Mouse (Mus musculus) thymus, postnatal 14 days (tissue): ENCODE results near the gene Zfp335.
"Not testable (repeated sequence)": the region's sequence is repeated elsewhere in the genome, so short reads cannot be mapped to it uniquely, and the experiment has no call there.

Experiments used
- DNase-seq: peaks from one replicate; pipeline ENCODE4 v3.0.0; 2021

The Zfp335 gene

GRCm38 (mm10) chr2:164866741-164867551 is 44.6 kb downstream of the Zfp335 start:
- DNase-seq = no peak

- no peak for DNase-seq
Measured at GRCm38 (mm10) chr2:164864593-164864992, 47.0 kb downstream of the Zfp335 start.

- not testable (repeated sequence) for DNase-seq
Measured at GRCm38 (mm10) chr2:164863411-164863810, 48.1 kb downstream of the Zfp335 start.

DNA sequence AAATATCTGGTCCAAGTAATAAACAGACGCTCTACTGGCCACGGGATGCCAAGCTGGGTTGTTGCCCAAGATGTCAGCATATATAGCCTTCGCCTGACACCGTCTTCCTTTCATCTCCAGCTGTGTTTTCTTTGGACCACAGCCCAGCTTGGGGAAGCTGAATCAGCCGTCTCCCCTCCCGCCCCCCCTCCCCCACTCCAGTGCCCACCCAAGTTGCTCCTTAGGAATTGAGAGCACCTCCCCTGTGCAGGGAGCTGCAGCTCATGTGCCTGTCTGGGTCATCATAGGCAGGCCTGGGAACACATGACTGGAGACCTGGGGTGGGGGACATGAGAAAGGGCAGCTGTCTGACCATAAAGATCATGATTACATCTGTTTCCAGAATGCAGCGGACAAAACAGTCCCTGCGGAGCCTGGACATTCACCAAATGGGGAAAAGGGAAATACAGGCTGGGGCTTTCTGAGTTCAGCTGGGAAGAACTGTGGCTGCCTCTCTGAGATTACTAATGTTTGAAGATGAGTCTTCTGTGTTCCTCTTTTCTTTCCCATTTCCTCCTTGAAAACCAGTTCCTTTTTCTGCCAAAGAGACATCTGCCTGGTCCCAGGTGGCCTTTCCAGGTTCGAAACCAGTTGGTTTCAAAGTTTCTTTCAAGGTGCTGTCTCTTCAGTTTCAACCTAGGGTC is 49.2 kb downstream of the Zfp335 start:
- no peak for DNase-seq

DNA sequence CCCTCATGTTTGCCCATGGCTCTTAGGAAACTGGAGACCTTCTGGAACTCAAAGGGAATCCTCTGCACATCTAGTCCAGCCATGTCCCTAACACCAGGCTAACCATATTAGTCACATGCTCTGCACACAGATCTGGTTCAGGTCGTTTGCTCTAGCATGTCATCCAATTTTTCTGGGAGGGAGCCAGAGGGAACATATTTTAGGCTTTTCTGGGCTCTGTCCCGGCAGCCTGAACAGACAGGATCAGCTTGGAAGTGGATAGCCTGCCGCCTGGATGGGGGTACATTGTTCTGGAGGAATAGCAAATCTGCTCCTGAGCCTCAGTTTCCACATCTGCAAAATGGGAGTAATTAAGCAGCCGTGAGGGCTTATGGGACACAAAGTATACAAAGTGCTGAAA is 50.5 kb downstream of the Zfp335 start:
- DNase-seq = no peak

GRCm38 (mm10) chr2:164859640-164860432 is 51.7 kb downstream of the Zfp335 start:
- no peak for DNase-seq

- DNase-seq = no peak
Measured at GRCm38 (mm10) chr2:164859155-164859554, 52.4 kb downstream of the Zfp335 start.

- DNase-seq = no peak
Measured at GRCm38 (mm10) chr2:164857842-164858553, 53.6 kb downstream of the Zfp335 start.

DNA sequence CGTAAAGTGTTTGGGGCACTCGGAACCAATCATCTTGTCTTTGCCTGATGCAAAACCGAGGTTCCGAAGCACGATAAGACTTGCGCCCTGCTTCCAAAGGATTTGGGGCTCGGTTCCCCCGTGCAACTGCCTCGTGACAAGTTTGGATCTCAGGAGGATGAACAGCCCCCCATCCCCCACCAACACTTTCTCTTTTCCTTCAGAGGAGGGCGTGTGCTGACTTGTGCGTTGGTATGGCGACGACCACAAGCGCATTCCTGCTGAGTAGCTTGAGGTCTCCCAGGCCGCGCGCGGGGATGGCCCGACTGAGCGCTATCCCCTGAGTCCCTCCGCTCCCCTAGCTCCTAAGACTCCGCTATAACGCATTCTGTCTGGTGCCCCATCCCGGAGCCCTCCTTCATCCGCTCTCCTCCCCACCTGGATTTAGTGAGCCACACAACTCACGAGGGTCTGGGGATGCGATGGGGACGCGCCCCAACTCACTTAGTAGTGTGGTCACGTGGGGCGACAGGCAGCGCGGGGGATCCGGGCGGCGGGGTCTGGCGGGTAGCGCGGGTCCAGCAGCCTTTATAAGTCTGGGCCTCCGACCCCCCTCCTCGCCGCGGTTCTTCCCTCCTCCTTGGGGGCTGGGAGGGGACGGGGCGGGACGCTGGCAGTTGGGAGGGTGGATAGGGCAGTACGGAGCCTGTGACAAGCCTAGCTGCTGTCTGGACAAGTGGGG is 54.3 kb downstream of the Zfp335 start, which contains the start of gene Pltp:
TSS of gene Pltp (minus strand) at position 611 of the 721 bp plus-strand sequence.
- DNase-seq = peak; percentile 49

DNA sequence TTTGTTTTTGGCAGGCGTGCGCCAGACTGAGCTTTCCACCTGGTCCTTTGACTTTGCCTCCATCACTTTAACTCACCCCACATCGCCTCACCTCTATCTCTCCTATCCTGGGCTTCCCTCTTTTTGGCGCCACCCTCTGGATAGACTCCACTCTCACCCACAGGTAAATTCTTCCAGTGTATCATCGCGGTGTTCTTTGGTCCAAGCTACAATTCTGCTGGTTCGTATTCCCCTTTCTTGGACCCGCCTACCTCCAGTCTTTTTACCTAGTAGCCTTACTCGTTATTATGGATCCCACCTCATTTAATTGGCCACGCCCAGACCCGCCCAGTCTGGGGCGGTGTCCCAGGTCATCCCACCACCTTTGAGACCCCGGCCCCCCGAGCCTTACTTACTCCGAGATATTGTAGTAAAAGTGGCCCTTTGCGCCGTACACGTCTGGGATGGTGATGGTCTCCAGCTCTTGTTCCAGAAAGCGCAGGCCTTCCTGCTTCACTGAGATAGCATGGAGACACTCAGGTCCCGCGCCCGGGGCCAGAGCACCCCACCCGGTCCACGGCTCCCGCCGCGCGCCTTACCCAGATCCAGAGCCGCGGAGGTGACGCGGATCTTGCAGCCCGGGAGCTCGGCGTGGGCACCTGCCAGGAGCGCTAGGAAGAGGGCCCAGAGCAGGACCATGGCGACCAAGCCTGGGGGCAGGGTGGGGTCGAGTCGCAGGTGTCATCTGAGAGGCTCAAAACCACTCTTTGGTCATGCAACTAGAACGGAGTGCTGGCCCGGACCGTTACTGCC is 55.1 kb downstream of the Zfp335 start:
- no peak for DNase-seq

- not testable (repeated sequence) for DNase-seq
Measured at GRCm38 (mm10) chr2:164855572-164855971, 56.0 kb downstream of the Zfp335 start.

DNA sequence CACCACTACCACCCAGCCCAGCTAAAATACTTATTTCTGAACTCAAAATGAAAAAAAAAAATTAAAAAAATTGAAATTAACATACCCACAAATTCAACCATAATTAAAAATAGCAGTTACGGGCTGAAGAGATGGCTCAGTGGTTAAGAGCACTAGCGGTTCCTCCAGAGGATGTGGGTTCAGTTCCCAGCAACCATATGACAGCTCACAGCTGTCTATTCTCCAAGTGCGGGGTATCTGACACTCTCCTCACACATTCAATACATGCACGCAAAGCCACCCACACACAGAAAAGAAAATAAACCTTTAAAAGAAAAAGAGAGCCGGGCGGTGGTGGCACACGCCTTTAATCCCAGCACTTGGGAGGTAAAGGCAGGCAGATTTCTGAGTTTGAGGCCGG is 61.5 kb downstream of the Zfp335 start:
- peak; percentile 52 for DNase-seq

- DNase-seq = no peak
Measured at GRCm38 (mm10) chr2:164845782-164846181, 65.8 kb downstream of the Zfp335 start.
